Mouse (Mus musculus) liver, embryonic 14.5 days (tissue): ENCODE results near the gene Rps27rt.

Experiments used
- CTCF ChIP-seq: IDR thresholded peaks from 2 replicates; pipeline ENCODE4 v1.5.1; 2016; ENCODE audit warnings: antibody characterized with exemption, low read depth, control low read depth
- EP300 ChIP-seq: IDR thresholded peaks from 2 replicates; pipeline ENCODE4 v1.6.1; 2016; ENCODE audit warnings: antibody characterized with exemption, low read depth

- TF ChIP-seq EP300 (no peak), CTCF (no peak)
Observed at GRCm38 (mm10) chr9:114982689-114983360, at the start of gene Rps27rt.
